Mouse (Mus musculus) cerebral cortex, adult 2 months (tissue): ENCODE measurements around the gene Hoxd3.

Experiments used
- WGBS: fragments of 180-500 bp; shearing (Covaris S2); methylation state at CpG from one replicate; pipeline ENCODE4 v1.1.7; 2018; 5-methylcytosine and 5-hydroxymethylcytosine counted together

Hoxd3 gene

DNA sequence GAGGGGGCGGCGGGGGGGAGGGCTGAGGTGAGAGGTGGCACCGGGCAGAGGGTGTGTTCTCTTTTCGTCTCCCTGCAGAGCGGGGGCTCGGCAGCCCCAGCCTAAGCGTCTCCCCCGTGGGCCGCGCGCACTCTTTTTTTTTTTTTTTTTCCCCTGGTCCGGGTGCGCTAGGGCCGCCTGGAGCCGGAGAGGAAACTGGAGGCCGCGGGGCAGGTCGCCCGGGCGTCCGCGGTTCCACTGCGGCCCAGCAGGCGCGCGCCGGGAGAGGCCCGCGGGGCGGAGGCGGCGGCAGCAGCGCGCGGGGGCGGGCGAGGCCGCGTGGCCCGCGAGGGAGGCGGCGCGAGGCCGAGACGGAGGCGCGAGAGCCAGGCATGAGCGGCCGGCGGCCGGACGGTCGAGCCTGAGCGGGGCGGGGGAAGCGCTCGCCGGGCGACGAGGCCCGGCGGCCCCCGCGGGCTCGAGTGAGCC is 6.7 kb upstream of the Hoxd3 start:
- 1% methylated on average over 65 of the region's 66 CpGs for WGBS

DNA sequence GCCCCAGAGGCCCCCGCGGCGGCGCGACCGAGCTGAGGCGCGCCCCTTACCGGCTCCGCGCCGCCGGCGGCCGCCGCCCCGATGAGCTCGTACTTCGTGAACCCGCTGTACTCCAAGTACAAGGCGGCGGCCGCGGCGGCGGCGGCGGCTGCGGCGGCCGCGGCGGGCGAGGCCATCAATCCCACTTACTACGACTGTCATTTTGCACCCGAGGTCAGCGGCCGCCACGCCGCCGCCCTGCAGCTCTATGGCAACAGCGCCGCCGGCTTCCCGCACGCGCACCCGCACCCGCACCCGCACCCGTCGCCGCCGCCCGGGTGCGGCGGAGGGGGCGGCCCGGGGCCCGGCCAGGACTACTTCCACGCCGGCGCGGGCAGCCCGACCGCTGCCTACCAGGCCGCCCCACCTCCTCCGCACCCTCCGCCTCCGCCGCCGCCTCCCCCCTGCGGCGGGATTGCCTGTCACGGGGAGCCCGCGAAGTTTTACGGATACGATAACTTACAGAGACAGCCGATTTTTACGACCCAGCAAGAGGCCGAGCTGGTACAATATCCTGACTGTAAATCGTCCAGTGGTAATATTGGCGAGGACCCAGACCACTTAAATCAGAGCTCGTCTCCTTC is 6.1 kb upstream of the Hoxd3 start:
- WGBS: 1% methylated on average over 68 of the region's 85 CpGs

DNA sequence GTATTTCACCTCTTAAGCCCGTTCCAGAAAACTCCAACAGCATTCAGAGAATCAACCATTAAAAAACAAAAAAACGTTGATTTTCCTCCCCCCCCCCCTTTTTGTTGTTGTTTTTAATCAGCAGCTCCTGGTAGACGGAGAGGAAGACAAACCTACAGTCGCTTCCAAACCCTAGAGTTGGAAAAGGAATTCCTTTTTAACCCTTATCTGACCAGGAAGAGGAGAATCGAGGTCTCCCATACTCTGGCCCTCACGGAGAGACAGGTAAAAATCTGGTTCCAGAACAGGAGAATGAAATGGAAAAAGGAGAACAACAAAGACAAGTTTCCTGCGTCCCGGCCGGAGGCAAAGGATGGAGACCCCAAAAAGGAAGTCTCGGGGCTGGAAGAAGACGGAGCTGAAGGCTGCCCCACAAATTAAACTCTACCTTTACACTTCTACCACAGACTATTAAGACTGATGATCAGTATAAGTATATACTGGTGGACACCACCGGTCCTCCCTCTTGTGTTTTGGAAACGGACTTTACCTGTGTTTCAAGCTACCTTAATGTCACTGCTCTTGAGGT is 5.2 kb upstream of the Hoxd3 start:
- 4% methylated on average over 13 of the region's 13 CpGs for WGBS

DNA sequence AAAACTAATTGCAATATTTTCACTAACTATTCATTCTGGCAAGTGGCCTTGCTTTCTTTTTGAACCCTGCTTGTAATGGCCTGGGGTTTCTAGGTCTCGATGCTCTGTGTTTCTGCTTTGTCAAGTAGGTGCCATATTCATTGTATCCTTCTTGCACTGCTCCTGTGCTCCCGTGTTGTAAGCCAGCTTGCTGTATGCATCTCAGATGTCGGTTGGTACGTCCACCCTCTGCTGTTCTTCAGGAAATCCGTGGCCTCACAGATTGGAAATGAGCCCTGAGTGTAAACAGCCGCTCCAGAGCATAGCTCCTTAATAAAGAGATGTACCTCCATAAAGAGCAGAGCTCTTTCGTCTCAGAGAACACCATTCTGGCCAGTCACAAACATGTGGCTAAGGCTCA is 4.1 kb upstream of the Hoxd3 start:
- 15% methylated on average over 7 of the region's 7 CpGs for WGBS

DNA sequence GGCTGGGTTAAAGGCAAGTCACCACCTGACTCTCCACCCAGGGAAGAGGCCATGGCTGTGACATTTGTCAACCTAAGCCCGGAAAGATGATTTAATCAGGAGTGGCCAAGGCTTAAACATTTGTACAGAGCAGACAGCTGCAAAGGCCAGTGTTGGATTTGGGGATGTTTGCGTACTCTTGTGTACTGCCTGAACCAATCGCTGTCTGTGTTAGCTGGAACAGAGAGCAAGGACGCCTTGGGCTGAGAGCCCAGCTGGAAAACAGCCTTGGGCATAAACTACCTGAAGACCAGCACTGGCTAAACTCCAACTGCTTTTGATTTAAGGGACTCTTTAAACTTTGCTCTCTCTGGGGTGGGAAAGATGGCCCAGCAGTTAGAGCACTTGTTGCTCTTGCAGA is 3.1 kb upstream of the Hoxd3 start:
- 14% methylated on average over 4 of the region's 4 CpGs for WGBS

DNA sequence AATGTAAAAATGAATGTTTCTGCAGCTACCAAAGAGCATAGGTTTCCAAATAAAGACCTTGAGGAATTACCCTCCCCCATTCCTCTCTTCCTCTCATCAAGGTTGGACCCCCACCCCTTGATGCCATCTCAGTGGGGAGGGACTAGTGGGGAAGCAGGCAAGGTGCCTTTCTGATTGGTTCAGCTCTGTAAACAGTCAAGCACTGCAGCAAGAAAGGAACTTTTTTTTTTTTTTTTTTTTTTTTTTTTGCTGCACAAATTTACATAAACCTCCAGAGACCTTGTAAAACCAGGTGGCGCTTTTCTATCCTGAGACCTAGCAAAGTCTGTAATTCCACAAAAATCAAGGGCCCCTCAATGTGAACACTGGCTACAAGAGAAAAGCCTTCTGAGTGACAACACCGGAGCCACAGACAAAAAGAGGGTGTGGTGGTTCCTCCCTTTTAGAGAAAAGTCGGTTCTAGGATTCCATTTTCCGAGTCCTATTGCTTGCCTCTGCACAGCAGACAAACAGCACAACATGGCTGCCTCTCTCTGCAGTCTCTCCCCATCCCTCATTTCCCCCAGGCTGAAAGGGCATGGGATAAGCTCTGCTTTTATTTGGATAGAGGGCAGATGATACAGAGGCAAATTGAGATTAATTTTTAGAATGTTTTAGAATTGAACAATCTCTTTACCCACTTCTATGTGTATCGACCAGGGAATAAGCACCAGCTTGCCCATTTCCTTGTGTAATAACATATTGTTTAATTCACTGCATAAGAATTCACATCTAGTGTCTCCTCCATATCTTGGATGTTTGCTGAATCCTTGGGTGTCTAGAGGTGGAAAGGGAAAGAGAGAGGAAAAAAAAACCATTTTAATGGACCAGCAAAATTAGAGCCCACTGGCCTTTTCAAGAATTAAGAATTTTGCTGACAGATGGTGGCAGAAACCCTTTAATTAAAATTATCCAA is 2.0 kb upstream of the Hoxd3 start:
- 7% methylated on average over 5 of the region's 5 CpGs for WGBS

DNA sequence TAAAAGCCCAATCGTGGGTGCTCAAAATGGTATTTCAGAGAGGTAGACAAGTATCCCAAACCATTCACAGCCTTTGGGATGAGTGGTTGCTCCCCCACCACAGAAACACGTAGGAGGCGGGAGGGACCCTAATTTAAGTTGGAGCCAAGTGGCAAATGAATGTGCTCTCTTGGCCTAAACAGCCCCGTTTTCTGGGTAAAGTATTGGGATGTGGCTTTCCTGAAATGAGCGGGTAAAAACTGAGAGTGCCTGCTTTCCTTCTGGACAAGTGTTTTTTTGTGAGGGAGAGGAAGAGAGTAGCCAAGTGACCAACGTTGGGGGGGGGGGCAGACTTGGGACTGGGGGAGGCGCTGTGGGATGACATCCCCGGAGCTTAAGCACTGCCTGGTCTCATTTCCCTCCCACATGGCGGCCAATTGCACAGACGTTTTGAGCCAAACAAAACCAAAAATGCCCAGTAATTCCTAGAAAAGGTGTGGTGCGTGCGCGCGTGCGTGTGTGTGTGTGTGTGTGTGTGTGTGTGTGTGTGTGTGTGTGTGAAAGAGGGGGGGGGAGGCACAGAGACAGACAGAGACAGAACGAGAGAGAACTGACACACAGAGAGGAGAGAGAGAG is 691 bp upstream of the Hoxd3 start:
- 3% methylated on average over 16 of the region's 16 CpGs for WGBS

DNA sequence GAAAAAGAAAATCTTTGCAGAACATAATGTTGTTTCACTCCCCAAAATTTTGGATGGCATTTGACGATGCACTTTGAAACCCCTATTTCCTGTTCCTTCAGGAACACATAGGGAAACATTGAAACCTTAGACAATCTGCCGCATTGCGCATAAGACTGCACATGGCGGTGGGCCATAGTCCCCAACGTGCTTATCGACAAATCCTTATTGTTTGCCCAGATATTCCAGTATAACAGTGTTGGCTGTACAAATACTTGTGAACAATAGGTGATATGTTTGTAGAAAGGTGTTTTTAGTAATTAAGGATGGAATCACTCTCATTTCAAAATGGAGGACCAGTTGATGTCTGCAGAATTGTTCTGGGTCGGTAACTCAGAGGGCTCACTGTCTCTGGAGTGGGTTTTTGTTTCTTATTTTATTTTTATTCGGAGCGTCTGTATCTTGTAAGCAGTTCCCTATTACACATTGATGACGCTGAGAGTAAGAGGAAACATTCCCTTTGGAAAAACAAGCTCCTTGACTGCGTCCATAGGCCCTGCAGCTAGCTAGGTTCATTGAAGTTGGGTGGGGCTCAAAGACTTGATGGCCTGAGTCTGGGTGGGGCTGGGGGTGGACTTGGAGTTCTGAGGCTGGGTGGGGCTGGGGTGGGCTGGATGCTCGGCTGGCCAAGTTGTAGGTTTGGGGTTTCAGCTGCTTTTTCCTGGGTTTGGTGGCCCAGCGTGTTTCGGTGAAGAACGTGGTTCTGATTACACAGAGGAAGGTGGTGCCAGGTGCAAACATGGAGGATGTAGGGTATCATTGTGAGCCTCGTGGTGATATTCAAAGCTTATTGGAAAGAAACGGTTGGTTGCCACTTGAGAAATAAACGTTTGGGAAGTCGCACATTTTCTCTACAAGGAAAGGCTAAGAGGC is 1.8 kb downstream of the Hoxd3 start:
- WGBS: 7% methylated on average over 19 of the region's 19 CpGs

DNA sequence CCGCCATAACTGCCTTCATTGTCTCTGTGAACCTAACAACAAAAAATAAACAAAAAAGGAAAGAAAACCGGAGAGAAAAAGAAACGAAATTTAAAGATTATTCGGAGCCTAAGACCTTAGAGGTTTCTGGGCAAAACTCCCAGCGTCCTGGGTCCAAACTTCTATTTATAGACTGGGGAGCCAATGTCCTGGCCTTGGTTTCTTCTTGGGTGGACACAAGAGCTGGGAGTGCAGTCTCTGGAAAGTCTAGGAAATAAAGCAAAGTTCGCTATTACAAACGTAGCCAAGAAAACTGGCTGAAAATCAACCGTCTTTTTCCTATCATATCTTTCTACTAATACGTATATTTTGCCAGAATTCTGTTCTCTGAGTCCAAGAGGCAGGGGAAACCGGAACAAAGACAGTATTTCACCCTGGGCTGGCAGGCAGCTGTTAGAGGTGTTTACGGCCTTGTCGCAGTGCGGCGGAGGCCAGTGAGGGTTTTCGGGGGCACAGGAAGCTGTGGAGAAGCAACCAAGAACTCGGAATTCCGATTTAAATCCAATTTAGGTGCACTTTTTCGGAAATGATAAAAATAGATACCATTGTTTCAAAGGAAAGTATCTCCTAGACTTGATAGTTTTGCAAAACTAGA is 2.5 kb downstream of the Hoxd3 start:
- WGBS: 7% methylated on average over 18 of the region's 18 CpGs

DNA sequence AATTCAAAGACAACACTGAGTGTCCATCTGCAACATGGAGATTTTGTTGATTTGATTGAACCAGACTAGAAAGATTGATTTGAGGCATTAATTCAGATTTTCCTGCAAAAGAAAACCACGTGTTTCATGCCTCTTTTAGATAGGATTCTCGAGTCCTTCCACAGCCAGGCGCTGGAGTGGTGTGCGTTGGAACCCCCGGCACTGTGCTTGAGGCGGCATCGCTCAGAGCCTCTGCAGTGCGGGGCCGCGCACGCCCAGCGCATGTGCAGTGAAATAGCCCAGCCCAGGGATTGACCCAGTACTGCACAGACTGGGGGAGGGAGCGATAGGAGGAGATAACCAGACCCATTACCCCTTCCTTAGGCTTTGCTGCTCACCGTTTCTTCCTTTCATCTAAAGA is 3.2 kb downstream of the Hoxd3 start:
- WGBS: 2% methylated on average over 14 of the region's 14 CpGs

DNA sequence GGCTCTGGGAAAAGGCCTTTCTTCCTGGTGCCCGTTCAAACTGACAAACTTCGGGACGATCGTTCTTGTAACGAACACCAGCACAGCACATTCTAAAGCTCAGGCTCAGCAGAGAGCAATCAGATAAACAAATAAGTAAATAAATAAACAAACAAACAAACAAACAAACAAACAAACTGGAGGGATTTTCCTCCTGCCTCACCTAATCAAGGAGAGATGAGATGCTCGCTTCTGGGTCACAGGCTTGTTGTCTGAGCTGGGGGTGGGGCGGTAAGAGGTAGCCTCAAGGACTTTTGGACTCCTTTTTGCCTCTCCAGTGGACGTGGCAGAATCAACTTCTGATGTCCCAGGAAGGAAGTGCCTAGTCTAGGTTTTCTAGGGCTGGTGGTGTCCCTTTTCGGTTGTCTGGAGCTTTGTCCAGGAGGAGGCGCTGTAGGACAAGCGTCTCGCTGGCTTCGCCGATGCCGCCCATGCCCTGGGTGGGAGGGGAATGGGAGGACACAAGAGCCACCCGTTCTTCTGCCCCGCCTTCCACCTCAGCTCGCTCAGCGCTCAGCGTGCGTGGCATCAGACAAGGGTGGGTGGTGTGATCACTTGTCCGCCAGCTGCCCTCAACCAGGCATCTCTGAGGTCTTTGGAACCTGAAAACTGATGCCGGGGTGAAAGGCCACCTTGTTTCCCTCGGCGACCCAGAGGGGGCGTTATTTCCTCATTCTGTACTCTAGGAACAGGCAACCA is 3.9 kb downstream of the Hoxd3 start:
- 5% methylated on average over 26 of the region's 26 CpGs for WGBS

DNA sequence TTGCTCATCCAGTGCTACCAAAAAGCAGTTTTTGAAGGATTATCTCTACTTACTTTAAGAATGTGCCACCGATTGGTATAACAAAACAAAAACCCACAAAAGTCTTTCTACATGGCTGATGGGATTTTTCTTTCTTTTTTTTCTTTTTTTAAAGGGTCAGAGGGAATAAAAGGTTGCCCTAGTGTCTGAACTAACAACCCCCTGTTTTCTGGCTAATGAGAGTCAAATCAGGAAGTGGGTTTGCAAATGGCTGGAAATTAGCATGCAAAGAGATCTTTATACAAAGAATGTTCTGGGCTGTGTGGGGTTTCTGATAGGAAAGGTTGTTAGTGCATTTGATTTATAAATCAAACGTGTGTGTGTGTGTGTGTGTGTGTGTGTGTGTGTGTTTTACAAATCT is 8.7 kb downstream of the Hoxd3 start:
- WGBS: 16% methylated on average over 2 of the region's 2 CpGs

DNA sequence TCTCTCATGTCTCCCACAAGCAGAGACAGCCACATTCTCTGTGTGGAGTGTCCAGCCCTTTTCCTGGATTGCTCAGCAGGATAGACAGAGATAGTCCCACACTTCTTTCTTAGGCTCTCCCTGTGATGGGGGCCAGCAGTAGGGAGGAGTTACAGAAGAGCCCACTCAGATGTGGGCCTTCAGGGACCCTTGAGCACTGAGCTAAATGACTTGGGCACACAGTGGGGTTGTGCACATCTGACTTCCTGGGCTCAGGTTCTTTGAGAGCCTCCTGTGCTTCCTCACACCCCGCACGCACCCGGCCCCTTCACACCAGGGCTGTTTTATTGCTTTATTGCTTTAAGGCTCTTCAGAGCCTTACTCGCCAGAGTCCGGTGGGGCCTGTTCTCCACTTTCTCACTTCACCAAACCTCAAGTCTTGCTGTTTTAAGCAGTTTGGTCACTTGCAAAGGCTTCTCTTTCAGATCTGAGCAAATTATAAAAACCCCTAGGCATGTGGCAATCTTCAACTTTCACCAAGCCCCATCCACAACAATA is 9.3 kb downstream of the Hoxd3 start:
- WGBS: 14% methylated on average over 5 of the region's 5 CpGs

DNA sequence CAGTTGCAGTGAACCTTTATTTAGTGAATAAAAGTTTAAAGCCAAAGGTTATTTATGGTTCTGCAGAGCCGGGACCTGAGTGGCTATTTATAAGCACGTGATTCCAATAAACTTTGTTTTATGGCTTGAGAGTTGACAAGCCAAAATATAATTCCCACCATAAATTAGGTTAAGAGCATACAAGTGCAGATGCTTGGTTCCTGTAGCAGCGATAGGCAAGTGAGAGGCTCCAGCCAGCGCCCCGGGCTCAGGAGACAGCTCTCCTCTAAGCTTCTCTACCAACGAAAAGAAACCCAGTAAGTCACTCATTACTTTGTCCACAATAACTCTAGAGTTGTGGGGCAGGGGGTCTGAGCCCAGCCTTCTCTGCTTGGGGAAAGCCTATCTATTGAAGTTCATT is 10.2 kb downstream of the Hoxd3 start:
- WGBS: 10% methylated on average over 6 of the region's 6 CpGs

DNA sequence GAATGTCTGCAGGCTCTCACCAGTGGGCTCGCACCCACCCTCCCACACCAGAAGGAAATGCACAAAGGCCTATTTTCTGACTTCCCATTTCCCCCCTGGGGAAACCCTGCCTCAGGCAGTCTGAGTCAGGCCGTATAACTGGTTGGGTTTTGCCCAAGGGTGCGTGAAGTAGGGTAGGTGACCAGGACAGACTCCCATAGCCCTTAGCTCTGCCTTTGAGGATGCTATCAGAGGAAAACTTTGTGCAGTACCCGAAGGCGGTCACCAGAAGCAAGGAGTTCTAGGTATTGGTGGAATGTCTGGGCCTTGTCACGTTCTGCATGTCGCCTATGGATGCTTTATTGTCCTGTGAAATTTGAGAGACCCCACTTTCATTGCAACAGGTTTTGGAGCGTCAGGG is 11.2 kb downstream of the Hoxd3 start:
- 6% methylated on average over 8 of the region's 8 CpGs for WGBS

DNA sequence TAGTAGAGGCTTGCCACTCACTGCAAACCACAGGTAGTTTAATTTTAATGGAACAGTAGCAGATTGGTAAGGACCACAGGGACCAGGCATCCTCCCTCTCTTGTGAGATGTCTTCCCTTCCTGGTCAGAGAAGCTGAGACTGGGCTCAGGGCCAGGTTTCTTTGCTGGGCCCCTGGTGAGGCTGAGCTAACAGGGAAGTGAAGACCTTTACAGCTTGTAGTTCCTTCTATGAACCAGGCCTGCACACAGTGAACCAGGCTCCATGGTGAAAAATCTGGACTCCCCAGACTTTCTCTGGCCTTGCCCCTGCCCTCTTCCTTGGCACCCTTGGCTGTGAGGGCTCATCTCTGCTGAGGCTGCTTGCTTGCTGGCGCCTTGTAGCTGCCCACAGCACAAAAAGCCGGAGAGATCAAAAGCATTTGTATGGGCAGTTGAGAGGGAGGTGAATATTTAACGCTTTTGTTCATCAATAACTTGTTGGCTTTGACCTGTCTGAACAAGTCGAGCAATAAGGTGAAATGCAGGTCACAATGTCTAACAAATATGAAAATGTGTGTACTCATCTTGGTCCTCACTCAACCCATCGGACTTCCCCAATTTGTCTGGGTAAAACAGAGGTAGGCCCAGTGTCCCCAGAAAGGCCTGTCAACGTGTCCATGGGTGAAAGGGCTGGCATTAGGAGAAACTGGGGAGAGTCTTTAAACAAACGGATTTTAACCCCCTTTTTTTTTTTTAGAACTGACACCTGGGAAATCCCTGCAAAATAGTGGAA is 12.7 kb downstream of the Hoxd3 start:
- WGBS: 29% methylated on average over 7 of the region's 7 CpGs

DNA sequence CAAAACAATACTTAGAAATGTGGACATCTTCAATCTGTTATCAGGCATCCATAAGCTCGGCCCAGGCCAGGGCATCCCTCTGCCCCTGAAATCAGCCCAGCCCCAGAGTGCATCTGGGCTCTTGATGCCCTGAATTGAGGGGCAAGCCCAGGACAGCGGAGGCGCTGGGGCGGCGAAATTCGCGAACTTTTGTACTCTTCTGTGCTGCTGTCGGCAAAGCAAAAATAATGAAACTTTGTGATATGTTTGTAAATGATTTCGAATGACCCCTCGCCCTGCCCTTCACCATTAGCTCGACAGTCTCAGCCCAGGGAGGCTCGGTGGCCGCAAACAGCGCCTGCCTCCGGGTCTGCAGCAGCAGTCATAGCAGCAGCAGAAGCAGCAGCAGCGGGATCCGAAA is 13.4 kb downstream of the Hoxd3 start:
- 8% methylated on average over 17 of the region's 17 CpGs for WGBS

DNA sequence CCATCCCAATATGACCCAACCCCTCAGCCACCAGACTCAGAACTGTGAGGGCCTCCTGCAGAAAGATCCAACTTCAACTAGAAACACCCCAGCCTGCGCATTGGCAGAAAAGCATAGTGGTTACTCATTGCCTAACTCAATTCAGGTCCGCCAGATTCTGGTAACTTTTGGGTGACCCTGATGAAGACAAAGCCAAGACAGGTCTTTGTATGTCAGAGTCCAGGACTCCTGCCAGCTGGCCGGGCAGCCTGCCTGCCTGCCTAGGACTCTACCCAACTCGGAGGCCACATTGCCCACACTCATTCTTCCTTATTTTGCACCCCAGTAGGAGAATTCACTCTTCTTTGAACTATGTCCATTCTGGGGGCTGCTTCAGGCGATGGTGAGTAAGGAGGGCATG is 14.8 kb downstream of the Hoxd3 start, which contains the start of gene Gm28230:
TSS of gene Gm28230 (plus strand) at position 178 of the 400 bp plus-strand sequence.
- WGBS: 12% methylated on average over 5 of the region's 5 CpGs
